Mouse (Mus musculus): ENCODE measurements around the gene Ppp3ca. TPM values are rescaled to one million over a fixed set of nuclear protein-coding genes. Genes with fewer than 3 reads are reported as not detected.
"Not testable (repeated sequence)": the region's sequence is repeated elsewhere in the genome, so short reads cannot be mapped to it uniquely, and the experiment has no call there.

Ppp3ca gene
- polyA plus RNA-seq, 1 experiment from 2014 or later, result 53.9 TPM

DNA sequence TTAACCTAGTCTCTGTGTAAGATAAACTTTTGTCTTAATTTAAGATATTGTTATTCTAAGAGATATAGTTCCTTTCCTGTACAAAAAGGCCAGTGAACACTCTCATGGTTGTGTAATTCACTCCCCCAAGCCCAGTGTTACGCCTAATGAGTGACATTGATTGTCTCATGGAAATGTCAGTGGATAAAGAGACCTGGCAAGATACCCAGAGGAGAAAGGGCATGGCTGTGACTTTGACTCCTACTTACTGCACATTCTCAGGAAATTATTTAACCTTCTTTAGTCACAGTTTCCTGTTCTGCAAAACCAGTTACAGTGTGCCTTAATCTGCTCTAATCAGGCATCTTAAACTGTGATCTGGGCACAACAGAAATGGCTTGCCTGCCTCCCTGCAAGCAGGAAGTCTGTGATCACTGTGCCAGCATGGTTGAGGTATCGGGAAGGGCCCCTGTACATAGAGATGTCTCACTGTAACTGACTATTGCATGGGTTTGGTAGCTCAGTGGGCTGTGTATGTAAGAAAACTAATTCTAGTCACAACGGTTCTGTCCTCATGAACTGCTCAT is 27.8 kb downstream of the Ppp3ca start:
- peaks cover 33% of the 10 kb centered on the region; the same call in 1 of the 2 replicates for H3K4me1 ChIP-seq
- no peak overlapping the region for H3K27ac ChIP-seq
- no peaks in the 10 kb centered on the region for H3K36me3 ChIP-seq
- no peaks in the 10 kb centered on the region for H3K27me3 ChIP-seq (ENCODE audit: insufficient read depth, poor library complexity, severe bottlenecking)
- H3K4me3 ChIP-seq, result no peak overlapping the region
- H3K9me3 ChIP-seq, result no peaks in the 10 kb centered on the region
- WGBS, result 70% methylated on average over 3 of the region's 3 CpGs
- no peak for DNase-seq (ENCODE audit: low spot score)

DNA sequence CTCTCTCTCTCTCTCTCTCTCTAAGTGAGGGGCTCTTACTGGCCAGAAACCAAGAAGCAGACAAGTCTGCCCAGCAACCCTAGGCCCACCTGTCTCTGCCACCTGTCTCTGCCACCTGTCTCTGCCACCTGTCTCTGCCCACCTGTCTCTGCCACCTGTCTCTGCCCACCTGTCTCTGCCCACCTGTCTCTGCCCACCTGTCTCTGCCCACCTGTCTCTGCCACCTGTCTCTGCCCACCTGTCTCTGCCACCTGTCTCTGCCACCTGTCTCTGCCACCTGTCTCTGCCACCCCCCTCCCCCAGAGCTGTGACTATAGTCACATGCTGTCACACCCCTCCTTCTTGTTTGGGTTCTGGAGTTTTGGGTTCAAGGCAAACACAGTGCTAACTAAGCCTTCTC is 29.8 kb downstream of the Ppp3ca start:
- H3K4me3 ChIP-seq; H3K27ac ChIP-seq; DNase-seq (ENCODE audit: low spot score); H3K9me3 ChIP-seq; H3K27me3 ChIP-seq (ENCODE audit: insufficient read depth, poor library complexity, severe bottlenecking); H3K36me3 ChIP-seq: not testable (repeated sequence)
- H3K4me1 ChIP-seq, result peaks cover 30% of the 10 kb centered on the region; the same call in 1 of the 2 replicates

DNA sequence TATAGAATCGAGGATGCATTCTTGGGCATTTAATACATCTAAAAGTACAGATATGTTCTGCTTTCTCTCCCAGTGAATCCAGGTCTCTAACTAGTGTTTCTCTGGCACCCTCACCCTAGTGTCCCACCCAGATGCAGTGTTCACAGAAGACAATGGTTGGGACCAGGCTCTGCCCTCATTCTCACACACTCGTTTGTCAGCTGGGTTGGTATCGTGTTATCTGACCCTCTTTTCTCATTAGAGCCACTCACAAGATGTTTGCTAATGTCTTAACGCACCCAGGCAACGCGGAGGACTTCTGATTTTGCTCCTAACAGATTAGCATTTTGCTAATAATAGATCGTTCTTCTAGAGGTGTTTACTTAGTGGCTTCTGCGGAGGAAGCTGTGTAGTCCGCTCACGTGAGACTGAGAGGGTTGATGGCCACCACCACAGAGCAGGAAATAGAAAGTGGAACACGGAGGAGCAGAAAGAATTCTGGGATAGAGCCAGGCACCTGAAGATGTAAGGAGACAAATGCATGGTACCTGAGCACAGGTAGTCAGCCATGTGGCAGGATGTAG is 30.6 kb downstream of the Ppp3ca start:
- Histone ChIP-seq H3K9me3 (no peaks in the 10 kb centered on the region), H3K27ac (0 out of 2 replicates have a peak overlapping the region, but pooled peaks have one; percentile 24), H3K4me1 (peaks cover 27% of the 10 kb centered on the region; the same call in 1 of the 2 replicates), H3K4me3 (peak overlapping the region; percentile 19; the same call in 1 of the 2 replicates), H3K27me3 (ENCODE audit: insufficient read depth, poor library complexity, severe bottlenecking) (no peaks in the 10 kb centered on the region), H3K36me3 (no peaks in the 10 kb centered on the region)
- 33% methylated on average over 11 of the region's 11 CpGs for WGBS
- DNase-seq (ENCODE audit: low spot score), result no peak

DNA sequence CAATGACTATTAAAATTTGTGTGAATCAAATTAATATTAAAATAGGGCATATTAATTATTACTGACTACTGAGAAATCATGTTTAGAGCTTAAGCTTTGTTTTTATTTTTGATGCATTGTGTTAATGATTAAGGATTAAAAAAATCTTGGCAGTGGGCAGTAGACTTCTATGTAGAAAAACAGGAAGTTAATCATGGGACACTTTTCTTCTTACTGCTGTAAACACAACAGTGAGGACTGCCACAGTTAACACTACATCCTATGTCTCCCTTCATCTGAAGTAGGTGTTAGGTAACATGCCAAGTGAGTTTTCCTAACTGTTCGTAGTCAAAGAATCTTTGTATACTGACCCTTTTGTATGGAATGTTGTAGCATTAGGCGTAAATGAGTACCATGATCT is 32.9 kb downstream of the Ppp3ca start:
- WGBS, result 59% methylated on average over 2 of the region's 2 CpGs

DNA sequence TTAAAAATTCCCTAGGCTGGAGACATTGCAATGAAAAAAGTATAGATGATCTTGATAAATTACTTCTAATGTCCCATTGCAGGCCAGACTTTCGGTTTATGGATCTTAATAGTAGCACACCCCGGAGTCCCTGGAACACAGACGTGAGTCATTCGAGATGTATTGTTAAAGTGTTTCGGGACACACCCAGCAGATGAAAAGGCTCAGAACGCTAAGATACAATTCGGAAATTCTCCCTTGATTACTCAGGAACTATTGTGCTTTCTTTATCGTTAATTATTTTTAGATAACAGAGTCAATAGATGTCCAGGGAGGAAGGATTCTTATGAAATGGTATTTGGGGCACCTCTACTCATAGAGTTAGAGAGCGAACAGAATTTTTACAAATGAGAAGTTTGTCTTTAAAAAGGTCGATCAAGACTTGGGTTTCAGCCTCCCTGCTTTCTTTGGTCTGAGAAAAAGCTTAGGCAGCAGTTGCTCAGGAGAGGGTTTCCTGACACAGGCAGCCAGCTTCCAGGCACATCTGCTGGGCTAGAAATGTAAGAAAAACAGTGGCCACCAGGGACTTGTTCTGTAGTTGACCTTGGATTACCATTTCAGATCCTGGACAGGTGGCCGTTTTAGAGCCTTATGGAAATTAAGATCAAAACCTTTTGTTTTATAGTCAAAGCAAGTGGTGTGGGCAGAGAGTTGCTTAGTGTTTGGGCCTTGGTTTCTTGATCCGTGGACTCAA is 34.8 kb downstream of the Ppp3ca start:
- H3K27me3 ChIP-seq (ENCODE audit: insufficient read depth, poor library complexity, severe bottlenecking), result no peaks in the 10 kb centered on the region
- H3K27ac ChIP-seq, result no peak overlapping the region
- DNase-seq (ENCODE audit: low spot score), result no peak
- H3K36me3 ChIP-seq, result no peaks in the 10 kb centered on the region
- H3K4me3 ChIP-seq, result no peak overlapping the region
- peaks cover 36% of the 10 kb centered on the region for H3K4me1 ChIP-seq
- no peaks in the 10 kb centered on the region for H3K9me3 ChIP-seq
- WGBS, result 75% methylated on average over 12 of the region's 12 CpGs

More for the DNA sequence above, 32.9 kb downstream of the Ppp3ca start:
- Histone ChIP-seq H3K4me3 (no peak overlapping the region), H3K27me3 (ENCODE audit: insufficient read depth, poor library complexity, severe bottlenecking) (no peaks in the 10 kb centered on the region), H3K4me1 (peaks cover 27% of the 10 kb centered on the region; the same call in 1 of the 2 replicates), H3K36me3 (no peaks in the 10 kb centered on the region), H3K27ac (no peak overlapping the region), H3K9me3 (no peaks in the 10 kb centered on the region)
- no peak for DNase-seq (ENCODE audit: low spot score)

DNA sequence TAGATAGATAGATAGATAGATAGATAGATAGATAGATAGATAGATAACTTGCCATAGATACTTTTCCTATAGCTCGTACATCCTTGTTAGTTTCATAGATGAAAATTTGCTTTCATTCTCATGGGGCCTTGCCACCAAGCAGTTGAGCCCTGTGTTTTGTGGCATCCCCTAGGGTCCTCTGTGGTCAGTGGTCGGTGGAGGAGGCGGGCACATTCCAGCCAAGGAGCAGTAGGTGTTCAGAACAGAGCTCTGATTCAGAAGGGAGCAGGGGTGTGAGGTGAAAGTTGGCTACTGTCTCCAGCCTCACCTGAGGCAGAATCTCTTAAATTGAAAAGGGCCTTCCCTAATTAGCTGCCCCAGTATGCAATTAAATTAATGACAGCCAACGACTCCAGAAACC is 36.1 kb downstream of the Ppp3ca start:
- WGBS, result 76% methylated on average over 4 of the region's 4 CpGs
- H3K4me1 ChIP-seq, result peaks cover 25% of the 10 kb centered on the region
- no peak overlapping the region for H3K4me3 ChIP-seq
- H3K36me3 ChIP-seq, result no peaks in the 10 kb centered on the region
- no peaks in the 10 kb centered on the region for H3K27me3 ChIP-seq (ENCODE audit: insufficient read depth, poor library complexity, severe bottlenecking)
- DNase-seq (ENCODE audit: low spot score), result no peak
- no peak overlapping the region for H3K27ac ChIP-seq
- no peaks in the 10 kb centered on the region for H3K9me3 ChIP-seq

DNA sequence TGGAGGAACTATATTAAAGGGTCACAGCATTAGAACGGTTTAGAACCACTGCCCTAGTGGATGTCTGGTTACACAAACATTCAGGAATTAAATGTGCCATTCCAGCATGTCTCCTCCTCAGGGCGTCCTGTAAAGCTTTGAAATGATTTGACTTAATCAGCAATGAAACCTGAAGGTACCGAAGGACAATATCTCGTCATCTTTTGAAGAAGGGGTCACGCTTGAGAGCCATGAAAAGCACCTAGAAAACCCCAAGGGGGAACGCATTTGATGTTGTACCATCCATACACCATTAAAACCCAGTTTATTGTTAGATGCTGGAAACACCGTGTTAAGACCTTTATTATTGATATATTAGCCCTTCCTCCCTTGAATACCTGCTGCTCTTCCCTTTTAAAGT is 36.8 kb downstream of the Ppp3ca start:
- no peaks in the 10 kb centered on the region for H3K36me3 ChIP-seq
- no peak overlapping the region for H3K27ac ChIP-seq
- WGBS, result 86% methylated on average over 7 of the region's 7 CpGs
- H3K27me3 ChIP-seq (ENCODE audit: insufficient read depth, poor library complexity, severe bottlenecking), result no peaks in the 10 kb centered on the region
- H3K4me3 ChIP-seq, result no peak overlapping the region
- H3K4me1 ChIP-seq, result peaks cover 19% of the 10 kb centered on the region
- no peaks in the 10 kb centered on the region for H3K9me3 ChIP-seq
- no peak for DNase-seq (ENCODE audit: low spot score)

DNA sequence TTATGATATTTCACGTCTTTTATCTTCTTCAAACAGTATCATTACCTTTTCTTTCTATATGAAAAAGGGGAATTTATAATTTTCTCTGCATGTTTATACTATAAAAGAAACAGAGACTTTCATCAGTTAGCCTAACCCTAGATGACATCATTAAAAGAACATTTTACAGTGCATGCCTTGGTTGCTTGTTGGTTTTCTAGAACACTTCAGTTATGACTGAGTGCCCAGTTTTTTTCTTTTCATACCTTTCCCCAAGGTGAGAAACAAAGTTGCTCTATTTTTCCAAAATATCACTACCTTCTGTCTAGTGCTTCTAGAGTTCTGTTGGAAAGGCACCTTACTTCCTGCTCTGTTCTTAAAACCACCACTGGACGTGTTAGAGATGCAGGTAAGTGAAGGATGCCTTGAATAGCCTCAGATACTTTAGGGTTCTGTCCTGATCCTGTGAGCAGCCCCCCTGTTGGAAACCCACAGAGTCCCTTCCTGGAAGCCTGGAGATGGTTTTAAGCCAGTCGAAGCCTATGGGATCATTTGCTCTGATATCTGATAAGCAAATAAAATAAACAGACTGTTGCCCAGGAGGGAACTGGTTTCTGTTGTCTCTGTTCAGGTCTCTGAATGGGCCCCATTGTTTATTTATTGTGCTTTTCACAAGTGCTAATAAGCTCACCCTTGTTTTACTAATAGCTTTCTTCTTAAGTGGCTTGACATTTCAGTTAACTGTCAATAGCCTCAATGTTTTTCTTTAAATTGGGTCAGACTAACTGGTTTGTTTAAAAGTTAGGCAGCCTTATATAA is 37.5 kb downstream of the Ppp3ca start:
- DNase-seq (ENCODE audit: low spot score), result no peak
- WGBS, result 44% methylated on average over 3 of the region's 3 CpGs
- Histone ChIP-seq H3K9me3 (no peaks in the 10 kb centered on the region), H3K36me3 (no peaks in the 10 kb centered on the region), H3K4me1 (peaks cover 16% of the 10 kb centered on the region), H3K27ac (no peak overlapping the region), H3K4me3 (no peak overlapping the region), H3K27me3 (ENCODE audit: insufficient read depth, poor library complexity, severe bottlenecking) (no peaks in the 10 kb centered on the region)

DNA sequence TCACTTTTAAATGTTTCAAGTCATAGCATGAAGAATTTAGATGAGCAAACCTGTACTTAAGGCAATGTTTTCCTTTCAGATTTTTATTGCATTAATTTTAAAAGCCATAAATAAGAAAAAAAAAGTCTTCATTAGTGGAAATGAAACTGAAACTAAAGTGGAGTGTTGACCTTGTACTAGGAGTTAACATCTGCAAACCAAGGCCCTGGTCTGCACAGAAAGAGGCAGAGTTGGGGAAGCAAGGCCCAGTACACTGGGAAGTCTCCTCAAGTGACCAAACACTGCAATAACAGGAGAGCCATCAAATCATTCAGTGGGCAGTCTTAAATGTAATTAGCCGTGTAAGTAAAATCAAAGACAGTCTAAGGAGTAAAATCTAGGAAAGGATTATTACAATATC is 38.3 kb downstream of the Ppp3ca start:
- no peak overlapping the region for H3K27ac ChIP-seq

DNA sequence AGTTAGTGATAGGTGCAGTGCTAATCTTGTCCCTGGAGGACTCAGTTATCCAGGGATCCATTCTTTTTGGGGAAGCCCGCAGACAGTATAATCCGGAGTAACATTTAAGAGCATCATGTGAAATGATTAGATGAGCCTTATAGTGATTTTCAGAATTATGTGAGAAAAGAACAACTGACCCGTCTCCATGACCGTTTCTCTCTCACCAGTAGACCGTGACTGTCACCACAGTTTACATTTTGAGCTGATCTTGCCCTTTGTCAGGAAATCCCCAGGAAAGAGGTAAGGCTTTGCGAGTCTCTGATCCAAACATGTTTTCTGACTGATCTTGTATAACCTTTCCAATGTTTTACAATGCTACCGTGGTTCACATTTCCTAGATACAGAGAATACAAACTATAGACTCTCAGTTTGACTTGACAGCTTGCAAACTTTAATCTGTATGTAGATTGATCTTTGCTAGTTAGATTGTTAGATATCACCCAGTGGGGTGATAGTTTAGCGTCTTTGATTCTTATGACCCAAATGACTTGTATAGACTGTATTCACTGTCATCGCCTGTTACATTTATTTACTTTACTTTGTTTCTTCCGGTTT is 40.5 kb downstream of the Ppp3ca start:
- Histone ChIP-seq H3K9me3 (no peaks in the 10 kb centered on the region), H3K27me3 (ENCODE audit: insufficient read depth, poor library complexity, severe bottlenecking) (no peaks in the 10 kb centered on the region), H3K4me3 (no peak overlapping the region), H3K36me3 (no peaks in the 10 kb centered on the region), H3K4me1 (peaks cover 16% of the 10 kb centered on the region), H3K27ac (no peak overlapping the region)
- no peak for DNase-seq (ENCODE audit: low spot score)
- WGBS, result 68% methylated on average over 10 of the region's 10 CpGs

More for the DNA sequence above, 38.3 kb downstream of the Ppp3ca start:
- Histone ChIP-seq H3K36me3 (no peaks in the 10 kb centered on the region), H3K9me3 (no peaks in the 10 kb centered on the region), H3K4me3 (no peak overlapping the region), H3K4me1 (peaks cover 16% of the 10 kb centered on the region), H3K27me3 (ENCODE audit: insufficient read depth, poor library complexity, severe bottlenecking) (no peaks in the 10 kb centered on the region)
- WGBS, result 52% methylated on average over 1 of the region's 1 CpGs
- DNase-seq (ENCODE audit: low spot score), result no peak

DNA sequence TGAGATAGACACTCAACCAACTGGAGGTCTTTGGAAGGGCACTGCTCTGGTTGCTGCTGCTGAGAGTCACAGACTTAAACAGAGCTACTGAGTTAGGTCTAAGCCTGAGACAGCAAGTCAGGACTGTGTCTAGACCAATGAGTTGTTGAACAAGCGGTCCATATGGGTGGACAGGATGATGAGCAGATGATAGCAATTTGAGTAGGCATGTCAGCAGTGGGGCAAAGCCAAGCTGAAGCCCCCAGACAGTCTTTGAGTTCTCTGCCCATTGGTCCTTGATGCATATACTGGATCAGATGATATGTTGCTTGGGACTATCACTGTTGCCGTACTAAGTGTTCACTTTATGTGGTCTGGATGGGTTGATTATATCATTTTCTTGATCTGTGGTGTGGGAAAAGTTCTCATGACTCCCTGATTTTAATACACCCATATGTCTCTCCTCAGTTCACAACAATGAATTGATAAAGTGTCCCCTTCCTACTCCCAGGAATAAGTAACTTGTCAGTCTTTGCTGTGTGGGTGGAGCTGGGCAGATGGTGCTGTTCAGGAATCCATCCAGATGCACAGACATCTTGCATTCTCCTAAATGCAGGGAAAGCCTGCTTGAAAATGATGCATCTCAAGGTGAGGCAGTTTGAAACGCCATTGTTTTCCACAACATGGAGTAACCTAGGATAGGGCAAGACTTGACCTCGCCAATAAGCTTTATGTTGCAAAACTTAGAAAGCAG is 44.5 kb downstream of the Ppp3ca start:
- no peaks in the 10 kb centered on the region; the same call in 1 of the 2 replicates for H3K4me1 ChIP-seq
- H3K4me3 ChIP-seq, result no peak overlapping the region
- H3K36me3 ChIP-seq, result no peaks in the 10 kb centered on the region
- H3K27ac ChIP-seq, result no peak overlapping the region
- no peak for DNase-seq (ENCODE audit: low spot score)
- no peaks in the 10 kb centered on the region for H3K9me3 ChIP-seq
- WGBS, result 92% methylated on average over 4 of the region's 4 CpGs
- no peaks in the 10 kb centered on the region for H3K27me3 ChIP-seq (ENCODE audit: insufficient read depth, poor library complexity, severe bottlenecking)

DNA sequence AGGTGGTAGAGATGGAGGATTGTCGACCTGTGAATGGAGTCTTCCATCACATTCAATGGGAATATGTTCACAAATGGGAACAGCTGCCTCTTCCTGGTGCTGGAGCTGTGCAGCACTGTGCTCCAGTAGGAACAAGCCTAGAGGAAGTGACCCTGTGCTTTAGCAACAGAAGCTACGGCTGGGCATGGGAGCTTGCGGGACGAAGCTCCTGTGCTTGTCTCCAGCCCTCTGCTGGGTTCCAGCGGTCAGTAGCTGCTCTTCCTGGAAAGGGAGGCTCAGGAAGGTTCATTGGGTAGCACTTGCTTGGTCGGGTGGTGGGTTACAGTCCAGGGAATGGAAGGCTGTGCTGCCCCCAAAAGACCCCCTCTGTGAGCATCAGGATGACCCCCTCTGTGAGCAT is 46.3 kb downstream of the Ppp3ca start:
- Histone ChIP-seq H3K4me1 (peaks cover 1% of the 10 kb centered on the region; the same call in 1 of the 2 replicates), H3K9me3 (no peaks in the 10 kb centered on the region), H3K27me3 (ENCODE audit: insufficient read depth, poor library complexity, severe bottlenecking) (no peaks in the 10 kb centered on the region), H3K27ac (no peak overlapping the region), H3K36me3 (no peaks in the 10 kb centered on the region), H3K4me3 (no peak overlapping the region)
- DNase-seq (ENCODE audit: low spot score), result no peak
- 75% methylated on average over 6 of the region's 6 CpGs for WGBS
